Comparison of ENCODE assay signal across 21 mouse cellular contexts in the genomic region with DNA sequence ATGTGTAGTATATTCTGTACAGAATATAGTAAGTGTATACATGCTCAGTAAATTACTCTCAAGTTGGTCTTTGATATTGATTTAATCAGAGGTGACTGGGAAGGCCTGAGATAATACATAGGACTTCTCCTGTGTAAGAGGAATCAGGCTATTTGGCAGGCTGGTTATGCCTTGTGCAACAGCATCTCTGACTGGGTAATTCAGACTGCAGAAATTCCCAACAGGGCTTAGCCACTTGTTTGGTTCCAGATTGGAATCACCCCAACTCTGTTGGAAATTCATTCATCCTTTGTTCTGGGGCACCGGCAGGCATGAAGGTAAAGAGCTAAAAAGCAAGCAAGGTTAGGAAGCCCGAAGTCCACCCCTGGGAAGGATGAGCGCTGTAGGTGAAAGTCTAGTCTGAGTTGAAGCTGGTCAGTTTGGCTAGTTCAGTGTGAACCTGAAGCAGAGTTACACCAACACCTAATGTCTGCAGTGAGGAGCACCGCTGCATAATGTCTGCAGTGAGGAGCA. TPM values are rescaled to one million over a fixed set of nuclear protein-coding genes. Genes with fewer than 3 reads are reported as not detected.
DNase-seq lines count a peak whose midpoint lies in the region; ATAC-seq and TF ChIP-seq lines count a peak whose summit lies in the region.
"Had no signal": no experiment of that assay in that cellular context is flagged by ENCODE, and none has a peak within 500 bp of the region (broad histone marks: within the 10 kb centered on the region; RNA-seq: fewer than 3 reads in every experiment).

No protein-coding gene starts in this region.

- WGBS in intestine, postnatal 0 days = 77% methylated on average over 4 of the region's 4 CpGs
- WGBS in hindbrain, embryonic 11.5 days = 81% methylated on average over 4 of the region's 4 CpGs

- peak overlapping the region; percentile 80 for H3K27ac ChIP-seq in intestine, postnatal 0 days (ENCODE audit: low read depth, low read length)
- H3K27ac ChIP-seq in hindbrain, embryonic 11.5 days (ENCODE audit: low read depth, low read length) = no peak overlapping the region
- H3K27ac ChIP-seq: embryonic facial prominence, embryonic 10.5 days; forebrain, embryonic 10.5 days; gastrocnemius, adult 2 months; hindbrain, embryonic 13.5 days; hindbrain, postnatal 0 days had no signal

- peak; percentile 54 for DNase-seq in adrenal gland, postnatal 10 days
- DNase-seq in adrenal gland, adult 8-10 months = no peak
- peak; percentile 17 for DNase-seq in Muller cell, postnatal 12 days (ENCODE audit: inconsistent ontology term)
- DNase-seq in brain, embryonic 14.5 days (ENCODE audit: low read depth) = peak; percentile 14
- no peak for DNase-seq in hindbrain, embryonic 11.5 days (ENCODE audit: low spot score)
- DNase-seq in testis, postnatal 14 days (ENCODE audit: low spot score) = no peak
- DNase-seq: cerebellum, adult 2 months; cerebellum, postnatal 10 days; gastrocnemius, adult 2 months; gastrocnemius, postnatal 25 days; heart, postnatal 10 days; heart, postnatal 4 days had no signal

- no peak overlapping the region for H3K9ac ChIP-seq in intestine, postnatal 0 days (ENCODE audit: low read depth, low read length)
- no peak overlapping the region for H3K9ac ChIP-seq in hindbrain, embryonic 11.5 days (ENCODE audit: low read depth, low read length)
- H3K9ac ChIP-seq: hindbrain, embryonic 13.5 days had no signal

- no peaks in the 10 kb centered on the region for H3K27me3 ChIP-seq in intestine, postnatal 0 days (replicated peaks; ENCODE audit: control insufficient read depth, insufficient read depth, low read length)
- H3K27me3 ChIP-seq in hindbrain, embryonic 11.5 days (ENCODE audit: control insufficient read depth, insufficient read depth, low read length) = no peaks in the 10 kb centered on the region
- H3K27me3 ChIP-seq: hindbrain, embryonic 13.5 days had no signal

- H3K4me1 ChIP-seq in intestine, postnatal 0 days (replicated peaks; ENCODE audit: control insufficient read depth, insufficient read depth, low read length) = no peaks in the 10 kb centered on the region; the same call in 1 of the 2 replicates
- H3K4me1 ChIP-seq in hindbrain, embryonic 11.5 days (replicated peaks; ENCODE audit: control insufficient read depth, insufficient read depth, low read length) = no peaks in the 10 kb centered on the region
- H3K4me1 ChIP-seq: hindbrain, embryonic 13.5 days had no signal

- no peak for TF ChIP-seq POLR2A in brain, embryonic 14.5 days (IDR thresholded peaks at IDR 0.05; ENCODE audit: borderline replicate concordance, extremely low read depth, insufficient read depth, insufficient read length, poor library complexity, severe bottlenecking)

- no peaks in the 10 kb centered on the region for H3K36me3 ChIP-seq in intestine, postnatal 0 days (ENCODE audit: control insufficient read depth, insufficient read depth)
- no peaks in the 10 kb centered on the region for H3K36me3 ChIP-seq in hindbrain, embryonic 11.5 days (ENCODE audit: control insufficient read depth, insufficient read depth, low read length)
- H3K36me3 ChIP-seq: embryonic facial prominence, embryonic 10.5 days; forebrain, embryonic 10.5 days; hindbrain, embryonic 13.5 days had no signal

- no peak overlapping the region for H3K4me2 ChIP-seq in intestine, postnatal 0 days (replicated peaks; ENCODE audit: low read depth)
- no peak overlapping the region for H3K4me2 ChIP-seq in hindbrain, embryonic 11.5 days (replicated peaks; ENCODE audit: low read depth, low read length)
- H3K4me2 ChIP-seq: hindbrain, embryonic 13.5 days had no signal

- ATAC-seq in intestine, postnatal 0 days = no peak
- ATAC-seq in hindbrain, embryonic 11.5 days (ENCODE audit: low FRiP score) = no peak
- ATAC-seq in megakaryocyte, adult 5-6 weeks (ENCODE audit: poor library complexity, severe bottlenecking) = no peak
- ATAC-seq: forebrain, embryonic 14.5 days; hindbrain, postnatal 0 days had no signal

- H3K4me3 ChIP-seq in intestine, postnatal 0 days (ENCODE audit: low read depth, low read length) = no peak overlapping the region
- H3K4me3 ChIP-seq in hindbrain, embryonic 11.5 days (ENCODE audit: low read depth, low read length) = no peak overlapping the region
- H3K4me3 ChIP-seq: embryonic facial prominence, embryonic 10.5 days; forebrain, embryonic 10.5 days; gastrocnemius, adult 2 months; hindbrain, embryonic 13.5 days had no signal

- H3K9me3 ChIP-seq in intestine, postnatal 0 days (ENCODE audit: control insufficient read depth) = no peaks in the 10 kb centered on the region
- H3K9me3 ChIP-seq in hindbrain, embryonic 11.5 days (ENCODE audit: control insufficient read depth, low read length) = no peaks in the 10 kb centered on the region
- H3K9me3 ChIP-seq: embryonic facial prominence, embryonic 10.5 days; forebrain, embryonic 10.5 days; hindbrain, embryonic 13.5 days had no signal

- TF ChIP-seq CTCF in brain, embryonic 14.5 days (IDR thresholded peaks at IDR 0.05; ENCODE audit: borderline replicate concordance, extremely low read depth, insufficient read depth, insufficient read length) = no peak
- no peak for TF ChIP-seq CTCF in intestine, postnatal 0 days (IDR thresholded peaks at IDR 0.05; ENCODE audit: low read depth)

RNA-seq across cellular contexts. Expression of a gene that starts 14.3 kb away (rescaled TPM):
- 10 to 100 TPM; 50.6 to 50.7 TPM for total RNA-seq in adrenal gland, postnatal 10 days (2021)
- total RNA-seq in adrenal gland, adult 8-10 months (2022) = 10 to 100 TPM; 59.5 to 82.6 (median 67.7) TPM
- 36.4 and 41.0 TPM in 2 replicates for polyA plus RNA-seq in brain, embryonic 14.5 days (2012; rRNA removed)
- 39.6 and 42.5 TPM in 2 replicates for polyA plus RNA-seq in intestine, postnatal 0 days (2015; fragmentation: Nextera tagmentation; extraction: Ambion mirVana)
- polyA plus RNA-seq in hindbrain, embryonic 11.5 days (2014; fragmentation: Nextera tagmentation; extraction: Ambion mirVana) = 27.7 and 30.2 TPM in 2 replicates
- 27.8 and 29.3 TPM in 2 replicates for total RNA-seq in megakaryocyte, adult 5-6 weeks (2015)
- 50.2 and 51.9 TPM in 2 replicates for total RNA-seq in megakaryocyte, adult 5-6 weeks (2017)

RNA-seq across cellular contexts. Expression of a gene that starts 43.7 kb away (rescaled TPM):
- total RNA-seq in adrenal gland, postnatal 10 days (2021) = 1 to 10 TPM; 1.2 to 2.4 TPM
- 1 to 10 TPM in 1 of 4 experiments, under 1 TPM in 3; 0.31 to 1.1 (median 0.94) TPM for total RNA-seq in adrenal gland, adult 8-10 months (2022)
- polyA plus RNA-seq in brain, embryonic 14.5 days (2012; rRNA removed) = 82.5 and 83.9 TPM in 2 replicates
- polyA plus RNA-seq in intestine, postnatal 0 days (2015; fragmentation: Nextera tagmentation; extraction: Ambion mirVana) = 0.58 and 0.69 TPM in 2 replicates
- polyA plus RNA-seq in hindbrain, embryonic 11.5 days (2014; fragmentation: Nextera tagmentation; extraction: Ambion mirVana) = 4.5 and 4.6 TPM in 2 replicates
- total RNA-seq in megakaryocyte, adult 5-6 weeks (2015) = not detected in 2 replicates
- total RNA-seq in megakaryocyte, adult 5-6 weeks (2017) = not detected in 2 replicates
- total RNA-seq: gastrocnemius, adult 2 months; gastrocnemius, postnatal 25 days; granulocyte monocyte progenitor cell, adult 5-6 weeks; heart, postnatal 10 days; heart, postnatal 4 days; MEL had no signal

Comparison
In these comparisons a context has a peak if more than half of its experiments do, and no peak if none do; other contexts are left out.
1. DNase-seq: peak in adrenal gland, postnatal 10 days (single experiment), Muller cell, postnatal 12 days (single experiment) and brain, embryonic 14.5 days (single experiment); none in adrenal gland, adult 8-10 months (single experiment), hindbrain, embryonic 11.5 days (single experiment) and testis, postnatal 14 days (single experiment).